Mouse (Mus musculus) layer of hippocampus, postnatal 36 days (tissue): ENCODE data around the gene Olfr266. TPM values are rescaled to one million over a fixed set of nuclear protein-coding genes. Genes with fewer than 3 reads are reported as not detected.

Source experiments
- DNase-seq, 2 experiments: peaks; one replicate each; pipeline ENCODE4 v3.0.0; 2022
- total RNA-seq, 2 experiments: library from RNA; stranded (reverse); gene quantifications; 2 replicates each; pipeline ENCODE4 v1.2.3; 2021

The Olfr266 gene
- not detected for total RNA-seq

DNA sequence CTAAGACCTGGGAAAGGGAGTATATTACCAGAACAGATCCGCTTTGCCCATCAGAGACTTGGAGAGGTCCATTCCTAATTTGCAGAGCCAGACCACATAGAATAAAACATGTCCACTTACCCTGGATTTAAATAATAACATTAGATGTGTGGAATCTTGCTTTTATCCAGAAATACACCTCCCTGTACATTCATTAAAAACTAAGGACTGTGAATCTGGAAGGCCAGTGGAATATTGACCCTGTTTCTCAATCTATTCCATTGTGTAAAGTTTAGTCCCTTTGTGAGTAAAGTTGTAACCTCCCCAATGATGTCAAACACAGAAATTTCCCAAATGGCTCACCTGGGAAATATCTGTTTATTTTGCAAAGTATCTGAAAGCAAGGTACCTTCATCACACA, at the start of gene Olfr266:
Gene Olfr266, minus strand, starts transcription at position 101 of the 400 bp plus-strand sequence.
- DNase-seq = no peak

DNA sequence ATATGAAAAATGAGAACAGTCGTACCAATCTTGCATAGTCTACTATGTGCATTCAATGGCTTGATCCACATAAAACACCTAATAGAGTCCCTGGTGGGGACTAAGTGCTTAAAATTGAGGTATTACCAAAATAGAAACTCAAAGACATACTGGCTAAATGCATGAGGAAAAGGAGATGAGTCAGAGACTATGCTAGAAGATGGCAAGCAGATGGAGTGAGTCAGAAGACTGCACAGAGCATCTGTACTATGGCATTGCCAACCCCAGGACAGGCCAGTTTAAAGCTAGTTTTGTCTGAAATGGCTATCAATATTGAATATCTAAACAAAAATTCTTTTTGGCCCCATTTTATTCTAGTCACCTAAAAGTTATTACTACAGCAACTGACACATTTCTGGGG, 49.5 kb upstream of the Olfr266 start:
- DNase-seq = no peak

DNA sequence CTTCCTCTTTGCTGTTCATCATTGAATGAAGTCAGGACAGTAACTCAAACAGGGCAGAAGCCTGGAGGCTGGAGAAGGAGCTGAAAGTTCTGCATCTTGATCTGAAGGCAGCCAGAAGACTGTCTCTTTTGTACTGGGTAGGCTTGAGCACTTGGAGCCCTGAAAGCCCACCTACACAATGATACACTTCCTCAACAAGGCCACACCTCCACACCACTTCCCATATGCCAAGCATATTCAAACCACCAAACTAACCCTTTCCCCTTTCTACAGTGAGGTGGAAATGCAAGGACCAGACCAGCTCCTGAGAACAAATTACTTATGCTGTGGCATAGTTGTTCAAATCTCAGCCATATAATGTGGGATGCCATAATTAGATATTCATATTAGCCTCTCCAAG, 46.8 kb upstream of the Olfr266 start:
- no peak for DNase-seq

DNA sequence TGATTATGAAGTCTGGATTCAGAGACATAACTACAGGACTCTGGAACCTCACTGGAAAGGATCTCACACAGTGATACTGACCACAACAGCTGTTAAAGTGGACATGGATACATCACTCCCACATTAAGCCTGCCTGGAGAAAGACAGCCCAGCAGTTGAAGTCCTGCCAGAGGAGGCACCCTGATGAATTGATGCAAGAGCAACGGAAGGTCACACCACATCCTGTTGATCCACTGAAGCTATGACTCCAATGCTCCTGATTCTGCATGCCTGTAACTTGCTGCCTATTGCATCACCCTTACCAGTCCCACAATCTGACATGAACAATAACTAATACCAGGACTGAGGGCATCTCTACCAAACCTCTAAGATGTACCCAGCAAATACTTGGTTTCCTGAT, 6.0 kb upstream of the Olfr266 start:
- no peak for DNase-seq

DNA sequence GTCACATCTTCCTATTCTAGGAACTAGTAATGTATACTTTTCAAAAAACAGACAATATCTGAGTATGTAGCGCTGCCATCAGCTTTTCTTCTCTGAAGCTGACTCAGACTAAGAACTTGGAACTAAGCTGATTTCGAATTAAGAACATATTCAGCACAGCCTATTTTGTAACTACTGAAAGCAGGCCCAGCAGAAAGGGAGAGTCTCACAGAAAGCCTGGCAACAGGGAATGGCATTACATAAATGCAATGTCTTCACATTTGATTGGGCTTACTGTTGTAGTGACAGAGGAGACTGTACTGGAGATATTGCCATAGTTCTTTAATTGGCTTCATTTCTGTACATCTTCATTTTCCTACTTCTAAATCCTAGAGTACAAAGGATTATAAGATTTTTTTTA, 8.4 kb downstream of the Olfr266 start:
- no peak for DNase-seq

DNA sequence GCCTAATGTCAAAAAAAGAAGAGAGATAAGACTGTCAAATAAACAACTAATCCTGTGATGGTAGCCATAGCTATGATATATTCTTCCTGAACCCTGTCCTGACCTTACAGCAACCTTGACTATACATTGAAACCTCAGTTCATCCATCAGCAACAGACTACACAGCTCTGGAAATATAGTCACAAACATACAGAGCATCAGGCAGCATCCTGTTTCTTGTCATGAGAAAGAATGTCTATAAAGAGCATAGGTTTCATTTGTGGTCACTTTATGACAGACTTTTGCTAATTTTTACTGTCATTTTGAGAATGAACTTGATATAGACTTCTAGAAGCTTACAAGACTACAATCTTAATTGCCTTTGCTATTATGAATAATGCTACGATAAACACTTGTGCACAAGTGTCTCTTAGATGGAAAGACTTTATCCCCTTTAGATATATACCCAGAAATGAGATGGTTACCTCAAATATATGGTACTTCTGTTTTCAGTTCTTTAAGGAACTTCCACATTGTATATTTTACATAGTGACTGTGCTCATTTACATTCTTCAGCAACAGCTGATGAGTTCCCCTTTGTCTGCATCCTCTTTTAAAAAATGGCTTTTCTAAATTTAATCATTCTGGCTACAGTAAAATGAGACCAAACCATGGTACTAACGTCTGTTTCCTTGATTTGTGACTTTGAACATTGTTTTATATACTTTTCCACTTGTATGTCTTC, 17.0 kb downstream of the Olfr266 start:
- DNase-seq = no peak

DNA sequence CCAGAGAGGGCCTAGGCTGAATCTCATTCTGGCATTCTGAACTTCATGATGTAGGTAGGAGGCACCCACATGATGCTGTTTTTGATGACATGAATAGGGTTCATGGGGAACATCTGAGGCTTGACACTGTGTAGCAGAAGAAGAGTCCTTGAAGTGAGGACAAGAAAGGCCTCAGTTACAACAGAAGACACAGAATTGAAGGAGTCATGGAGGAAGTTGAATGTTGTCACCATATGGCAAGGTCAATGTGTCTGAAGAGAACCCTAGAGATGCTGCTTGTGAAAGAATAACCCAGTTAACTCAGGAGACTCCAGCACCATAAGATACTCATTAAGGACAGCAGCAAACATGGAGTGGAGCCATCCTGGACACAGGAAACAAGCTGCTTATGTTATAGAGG, 28.0 kb downstream of the Olfr266 start:
- no peak for DNase-seq

DNA sequence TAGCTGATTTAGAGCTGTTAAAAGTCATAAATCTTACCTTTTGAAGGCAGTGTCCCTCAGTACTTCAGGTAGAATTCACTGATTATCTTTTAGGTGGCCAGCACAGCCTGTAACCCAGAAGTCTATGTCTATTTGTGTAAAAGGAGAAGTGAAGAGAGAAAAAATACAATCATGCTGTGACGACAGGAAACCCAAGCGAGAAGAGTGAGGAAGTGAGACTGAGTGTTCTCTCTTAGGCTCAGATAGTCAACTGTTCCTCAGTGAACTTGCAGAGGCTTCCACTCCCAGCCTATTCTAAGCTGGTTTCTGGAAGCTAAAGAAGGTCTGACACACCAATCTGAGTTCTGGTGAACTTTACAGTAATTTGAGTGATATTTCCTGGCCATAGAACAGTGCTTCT, 36.2 kb downstream of the Olfr266 start, which contains the start of gene Cd53:
Gene Cd53, minus strand, starts transcription at position 220 of the 400 bp plus-strand sequence.
- no peak for DNase-seq

DNA sequence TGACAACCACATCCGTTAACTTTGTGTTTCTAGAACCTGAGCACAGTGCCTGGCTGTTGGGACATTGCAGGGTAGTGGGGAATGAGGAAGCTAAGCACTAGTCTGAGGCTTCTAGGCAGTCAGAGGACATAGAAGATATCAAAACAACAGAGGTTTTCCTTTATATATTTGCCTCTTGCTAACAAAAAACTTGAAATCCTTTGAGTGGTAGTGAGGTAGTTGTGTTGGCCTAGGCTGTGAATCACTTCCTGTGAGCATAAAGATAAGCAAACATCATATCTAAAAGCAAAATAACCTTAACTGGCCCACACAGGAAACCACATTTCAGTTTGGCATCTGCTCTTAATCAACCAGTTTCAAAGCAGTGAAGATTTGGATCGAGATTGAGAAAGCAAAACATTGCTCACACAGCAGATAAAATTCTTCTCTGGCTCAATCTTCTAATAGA, 37.6 kb downstream of the Olfr266 start:
- DNase-seq = no peak

DNA sequence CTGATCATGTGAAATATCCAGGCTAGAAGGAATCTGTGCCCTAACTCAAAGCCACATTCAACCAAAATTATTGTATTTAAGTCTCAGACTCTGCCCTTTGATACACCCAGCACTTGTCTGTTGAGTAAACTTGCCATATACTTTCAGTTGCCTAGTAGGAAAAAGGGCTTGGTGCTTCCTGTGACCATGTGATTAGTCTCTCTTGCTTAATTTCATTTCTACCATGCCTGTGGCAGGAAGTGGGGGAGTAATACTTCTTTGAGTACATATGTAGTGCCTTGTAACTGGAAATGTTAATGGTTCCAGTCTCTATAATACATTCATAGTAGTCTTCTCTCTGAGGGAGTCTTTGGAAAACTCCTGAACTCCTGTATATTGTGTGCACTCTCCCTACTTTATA, 38.1 kb downstream of the Olfr266 start:
- DNase-seq = no peak

DNA sequence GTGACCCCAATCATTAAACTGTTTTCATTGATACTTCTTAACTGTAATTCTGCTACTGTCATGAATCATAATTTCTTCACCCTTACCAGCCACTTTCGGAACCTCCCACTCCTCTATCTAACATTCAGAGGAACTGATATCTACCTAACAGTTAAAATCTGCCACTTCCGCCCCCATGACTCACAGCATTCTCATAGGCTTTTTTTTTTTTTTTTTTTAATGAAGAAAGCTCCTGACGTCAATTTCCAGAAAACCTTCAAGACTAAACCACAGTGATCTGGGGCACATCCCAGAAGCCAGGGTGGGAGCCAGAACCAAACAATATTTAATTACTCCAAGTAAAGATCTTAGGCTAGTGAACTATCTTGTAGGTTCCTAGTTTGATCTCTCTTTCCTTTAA, 41.0 kb downstream of the Olfr266 start:
- no peak for DNase-seq

DNA sequence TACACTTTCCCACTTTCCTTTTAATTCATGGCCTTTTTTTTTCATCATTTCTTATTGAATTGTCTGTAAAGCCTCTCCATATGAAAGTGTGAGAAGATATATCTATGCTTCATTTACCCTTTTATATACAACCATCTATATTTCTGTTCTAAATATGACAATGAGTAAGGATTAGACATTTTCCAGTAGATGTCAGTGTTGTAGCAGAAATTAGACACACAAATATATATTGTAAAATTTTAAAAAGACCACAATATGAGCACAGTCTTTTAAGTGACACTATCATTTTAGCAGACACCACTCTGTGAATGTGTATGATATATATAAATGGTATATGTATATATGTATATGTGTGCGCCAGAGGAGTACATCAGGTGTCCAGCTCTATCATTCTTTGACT, 54.3 kb downstream of the Olfr266 start:
- no peak for DNase-seq

Other genes with a start within 250 kb of the Olfr266 start
- 10 to 100 TPM; 19.5 to 23.6 TPM for gene Lrif1, start 141.3 kb downstream of the Olfr266 start, total RNA-seq
- 1 to 10 TPM; 9.1 to 9.4 TPM for gene Cd53, start 36.1 kb downstream of the Olfr266 start, total RNA-seq
- 10 to 100 TPM; 20.3 to 21.8 TPM for gene Kcna3, start 209.9 kb upstream of the Olfr266 start, total RNA-seq